Mouse (Mus musculus): ENCODE results near the gene Fry.

- TF ChIP-seq CTCF (IDR thresholded peaks at IDR 0.05; ENCODE audit: borderline replicate concordance, insufficient read depth, low read length) (no peak), POLR2A (IDR thresholded peaks at IDR 0.05; ENCODE audit: low read depth, low read length) (no peak)
Measured at GRCm38 (mm10) chr5:150229776-150230175, 111.3 kb downstream of the Fry start.

Data from embryonic fibroblast, embryonic 13.5 days (primary cell).